Mouse (Mus musculus) spleen, postnatal 4 days (tissue): ENCODE measurements around the gene Cdyl.

Experiments
- DNase-seq, 2 experiments: peaks; one replicate each; pipeline ENCODE4 v3.0.0; 2022; ENCODE audit warnings: low spot score in 2 of 2

Gene Cdyl

DNA sequence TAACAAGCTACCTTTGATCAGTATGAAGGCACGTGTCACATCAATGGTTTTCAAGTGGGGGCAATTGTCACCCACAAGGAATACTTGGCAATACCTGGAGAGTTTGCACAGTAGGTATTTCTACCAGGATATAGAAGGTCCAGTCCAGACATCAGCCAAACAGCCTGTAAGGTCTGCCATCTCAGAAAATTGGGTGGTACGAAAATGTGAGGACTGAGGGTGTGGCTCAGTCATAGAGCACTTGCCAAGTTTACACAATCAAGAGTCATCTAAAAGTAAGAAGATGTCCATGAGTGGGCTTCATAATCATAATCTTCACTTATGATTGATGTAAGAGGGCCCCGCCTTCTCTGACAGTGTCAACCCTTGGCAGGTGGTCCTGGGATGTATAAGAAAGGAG, 29.9 kb downstream of the Cdyl start:
- DNase-seq = peak in 1 of 2 experiments; percentile 31

DNA sequence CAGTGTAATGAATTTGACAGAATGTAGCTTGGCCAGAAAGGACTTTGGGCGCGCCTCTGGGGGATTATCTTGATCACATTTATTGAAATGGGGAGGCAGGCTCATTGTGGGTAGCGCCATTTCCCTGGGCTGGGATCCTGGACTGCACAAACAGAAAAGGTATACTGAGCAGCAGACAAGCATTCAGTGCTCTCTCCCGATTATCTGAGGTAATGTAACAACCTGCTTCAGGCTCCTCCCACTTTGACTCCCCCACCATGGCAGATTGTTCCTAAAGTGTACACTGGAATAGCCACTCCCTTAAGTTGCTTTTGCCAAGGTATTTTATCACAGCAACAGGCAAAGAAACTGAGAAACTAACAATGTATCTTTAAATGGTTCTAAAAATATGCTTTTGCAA, 58.0 kb downstream of the Cdyl start:
- no peak for DNase-seq

DNA sequence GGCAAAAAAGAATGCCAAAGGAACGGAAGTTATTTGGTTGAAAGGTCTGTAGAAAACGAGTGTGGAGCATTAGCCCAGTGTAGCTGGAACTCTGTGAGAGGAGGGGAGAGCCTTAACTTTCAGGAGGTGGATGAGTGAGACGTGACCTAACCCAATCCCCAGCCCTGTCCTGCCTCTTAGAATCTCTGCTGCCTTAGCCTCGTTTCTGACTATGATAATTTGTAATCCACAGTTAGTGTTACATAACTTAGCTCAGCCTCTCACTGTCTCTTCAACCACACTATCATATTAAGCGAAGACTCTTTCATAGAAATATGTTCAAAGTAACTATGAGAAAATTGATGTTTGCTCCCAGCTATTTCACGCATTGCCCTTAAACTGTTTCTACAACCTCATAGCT, 59.9 kb downstream of the Cdyl start:
- DNase-seq = no peak

DNA sequence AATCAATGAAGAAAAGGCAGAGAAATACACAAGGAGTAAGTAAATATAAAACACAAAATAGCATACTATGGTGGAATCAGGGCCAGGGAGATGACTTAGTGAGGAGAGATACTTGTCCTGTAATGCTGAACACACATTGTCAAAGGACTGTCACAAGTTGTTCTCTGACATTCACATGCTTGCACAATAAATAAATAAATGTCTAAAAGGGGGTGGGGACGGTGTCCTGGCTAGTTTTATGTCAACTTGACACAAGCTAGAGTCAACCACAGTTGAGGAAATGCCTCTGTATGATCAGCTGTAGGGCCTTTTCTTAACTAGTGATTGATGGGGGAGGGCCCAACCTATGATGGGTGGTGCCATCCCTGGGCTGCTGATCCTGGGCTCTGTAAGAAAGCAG, 63.4 kb downstream of the Cdyl start:
- no peak for DNase-seq

GRCm38 (mm10) chr13:35726025-35726424, 66.4 kb downstream of the Cdyl start:
- no peak for DNase-seq

DNA sequence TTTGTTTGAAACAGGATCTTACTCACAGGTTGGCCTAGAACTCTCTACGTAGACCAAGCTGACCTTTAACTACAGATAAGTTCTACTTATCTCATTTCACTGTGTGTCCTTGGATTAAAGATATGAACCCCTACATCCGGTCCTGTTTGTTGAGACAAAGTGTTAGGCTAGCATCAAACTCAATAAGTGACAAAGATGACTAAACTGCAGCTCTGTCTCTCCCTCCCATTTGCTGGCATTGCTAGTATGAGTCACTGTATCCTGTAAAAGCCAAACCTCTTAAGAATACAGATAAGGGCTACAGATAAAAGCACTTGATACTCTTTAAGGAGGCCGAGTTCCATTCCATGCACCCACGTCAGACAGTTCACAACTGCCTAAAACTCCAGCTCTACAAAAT, 72.5 kb downstream of the Cdyl start:
- no peak for DNase-seq

DNA sequence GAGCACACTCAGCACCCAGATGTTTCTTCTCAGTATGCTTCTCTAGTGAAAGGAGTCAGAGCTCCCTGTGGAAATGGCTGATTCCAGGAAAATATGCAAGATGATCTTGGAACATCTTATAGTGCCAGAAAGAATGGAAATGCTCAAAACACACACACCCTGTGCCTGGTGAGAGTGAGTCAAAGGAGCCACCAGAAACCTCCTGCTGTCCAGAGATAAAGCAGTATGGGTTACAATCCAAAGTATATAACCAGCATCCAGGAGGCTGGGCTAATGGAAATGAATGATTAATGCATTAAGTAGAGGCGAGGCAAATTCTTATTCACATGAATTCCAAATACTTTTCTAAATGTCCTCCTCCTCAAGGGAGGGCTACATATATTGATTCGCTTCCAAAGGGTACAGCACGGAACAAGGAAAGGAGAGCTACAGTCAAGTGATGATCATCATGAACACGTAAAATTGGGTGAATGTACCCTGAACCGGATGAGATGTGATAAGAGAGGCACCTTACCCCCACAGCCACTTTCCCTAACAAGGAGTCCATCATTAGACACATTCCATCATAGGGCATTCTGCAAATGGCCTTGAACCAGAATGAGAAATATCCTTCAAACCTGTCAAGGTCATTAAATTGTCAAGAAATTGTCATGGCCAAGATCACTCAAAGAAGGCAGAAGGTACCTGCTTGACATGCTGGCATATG, 73.4 kb downstream of the Cdyl start:
- DNase-seq = no peak

- DNase-seq = no peak
These were observed 77.9 kb downstream of the Cdyl start for GRCm38 (mm10) chr13:35737565-35737964.

- no peak for DNase-seq
These were observed 78.6 kb downstream of the Cdyl start for GRCm38 (mm10) chr13:35738210-35738609.

GRCm38 (mm10) chr13:35739473-35739872, 79.8 kb downstream of the Cdyl start:
- no peak for DNase-seq

GRCm38 (mm10) chr13:35740301-35741039, 80.8 kb downstream of the Cdyl start:
- peak; percentile 85 to 92 for DNase-seq

GRCm38 (mm10) chr13:35741040-35741619, 81.5 kb downstream of the Cdyl start:
- DNase-seq = peak; percentile 94 to 97

DNA sequence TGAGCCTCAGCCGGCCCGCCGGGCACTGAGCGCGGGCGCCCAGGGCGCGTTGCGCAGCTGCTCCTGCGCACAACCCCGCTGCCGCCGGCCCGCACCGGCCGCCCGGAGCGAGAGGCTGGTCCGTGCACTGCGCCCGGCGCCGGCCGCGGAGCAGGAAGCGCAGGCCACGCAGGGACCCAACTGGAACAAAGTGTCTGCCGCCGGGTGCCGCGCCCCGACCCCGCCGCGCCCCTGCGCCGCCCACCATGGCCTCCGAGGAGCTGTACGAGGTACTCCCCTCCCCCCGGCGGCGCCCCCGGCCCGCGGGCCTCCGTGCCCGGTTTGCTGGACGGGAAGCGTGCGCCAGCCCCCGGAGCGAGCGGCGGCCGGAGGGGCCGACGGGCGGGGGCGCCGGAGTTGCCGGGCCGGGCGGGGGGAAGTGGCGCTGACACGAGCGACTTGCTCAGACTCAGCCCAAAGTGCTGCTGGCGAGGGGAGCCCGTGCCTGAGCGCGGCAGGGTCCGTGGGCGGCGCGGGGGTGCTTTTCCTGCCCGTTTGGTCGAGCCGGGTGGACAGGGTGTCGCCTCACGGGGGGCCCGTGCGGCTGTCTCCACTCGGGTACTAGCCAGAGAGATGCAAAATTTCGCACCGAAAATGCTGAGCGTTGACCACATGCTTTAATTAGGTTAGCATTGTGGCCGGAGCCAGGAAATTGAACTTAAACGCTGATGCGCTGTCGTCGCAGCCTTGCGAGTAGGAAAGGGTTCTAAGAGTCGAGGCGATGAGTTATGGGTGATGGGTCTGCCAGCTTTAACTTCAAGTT, 82.2 kb downstream of the Cdyl start:
- DNase-seq = peak; percentile 64 to 87

- DNase-seq = no peak
These were observed 83.1 kb downstream of the Cdyl start for GRCm38 (mm10) chr13:35742696-35743095.

DNA sequence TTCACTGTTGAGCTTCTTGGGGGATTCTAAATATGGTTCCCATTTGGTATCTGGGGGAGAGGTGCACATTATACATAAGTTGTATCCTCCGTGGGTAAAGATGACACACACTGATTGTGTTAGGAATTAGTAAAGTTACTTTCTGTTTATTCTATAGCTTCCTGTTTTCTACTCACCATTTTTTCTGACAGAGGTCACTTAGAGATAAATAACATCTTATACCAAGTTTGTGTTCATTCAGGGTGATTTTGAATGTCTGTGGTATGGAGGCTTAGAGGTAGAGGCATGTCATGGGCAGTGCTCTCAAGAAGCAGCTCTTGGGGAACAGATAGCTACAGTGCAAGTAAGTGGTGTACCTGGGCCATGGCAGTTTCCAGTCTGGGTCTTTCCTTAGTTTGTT, 83.6 kb downstream of the Cdyl start:
- no peak for DNase-seq

DNA sequence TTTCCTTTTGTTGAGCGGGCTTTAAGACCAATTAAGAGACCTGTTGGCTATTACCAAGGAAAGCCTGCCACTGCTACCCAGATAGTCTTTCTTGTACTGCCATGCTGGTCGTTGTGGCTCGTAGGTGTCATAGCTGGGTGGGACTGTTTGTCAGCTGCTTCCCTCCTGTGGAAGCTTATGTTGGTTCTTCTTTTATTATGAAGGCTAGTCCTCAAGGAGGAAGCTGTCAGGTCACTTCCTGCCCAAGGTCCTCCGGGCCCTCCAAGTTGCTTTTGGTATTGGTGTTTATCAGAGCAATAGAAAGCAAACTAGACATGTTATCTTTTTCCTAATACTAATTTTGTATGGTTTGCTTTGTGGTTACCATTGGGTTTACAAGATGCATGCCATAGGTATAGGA, 89.6 kb downstream of the Cdyl start:
- DNase-seq = no peak

- no peak for DNase-seq
These were observed 90.0 kb downstream of the Cdyl start for GRCm38 (mm10) chr13:35749680-35750079.

- peak in 1 of 2 experiments; percentile 53 for DNase-seq
These were observed 92.4 kb downstream of the Cdyl start for GRCm38 (mm10) chr13:35752046-35752445.

- no peak for DNase-seq
These were observed 95.4 kb downstream of the Cdyl start for GRCm38 (mm10) chr13:35755002-35755401.

DNA sequence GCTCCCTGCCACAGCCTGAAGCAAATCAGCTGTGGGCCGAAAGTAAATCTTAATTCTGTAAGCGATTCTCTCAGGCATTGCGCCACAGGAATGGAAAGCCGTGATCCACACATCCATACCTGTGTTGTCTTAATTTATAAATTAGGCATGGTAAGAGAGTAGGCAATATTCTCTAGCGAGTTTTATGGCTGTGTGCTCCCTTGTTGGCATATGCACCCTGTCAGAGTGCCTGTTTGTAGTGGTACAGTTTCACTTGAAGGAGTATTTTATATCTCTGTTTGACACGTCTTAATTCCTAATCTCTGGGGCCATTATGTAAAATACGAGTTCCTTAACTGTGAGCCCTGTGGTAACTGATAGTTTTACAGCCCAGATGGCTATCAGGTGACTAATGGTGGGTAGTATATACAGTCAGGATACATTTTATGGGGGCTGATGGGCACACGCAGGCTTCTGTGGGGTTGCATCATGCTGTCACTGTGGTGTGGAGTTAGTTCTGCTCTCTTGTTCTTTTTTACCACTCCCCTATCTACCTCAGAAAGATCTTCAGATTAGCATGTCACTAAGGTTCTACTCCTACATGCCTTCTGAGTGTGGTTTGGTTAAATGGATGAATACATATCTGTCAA, 96.1 kb downstream of the Cdyl start:
- DNase-seq = no peak
